ENCODE assay signal across 9 mouse cellular contexts in genomic region chr3:51353325-51354033, GRCm38 (mm10). TPM values are rescaled to one million over a fixed set of nuclear protein-coding genes. Genes with fewer than 3 reads are reported as not detected.
DNase-seq lines count a peak whose midpoint lies in the region; ATAC-seq lines count a peak whose summit lies in the region.
"Had no signal": no experiment of that assay in that cellular context is flagged by ENCODE, and none has a peak within 500 bp of the region (broad histone marks: within the 10 kb centered on the region; RNA-seq: fewer than 3 reads in every experiment).

No protein-coding gene starts in this region.

- no peaks in the 10 kb centered on the region for H3K36me3 ChIP-seq in forebrain, embryonic 11.5 days (ENCODE audit: control insufficient read depth, insufficient read depth, low read length)
- H3K36me3 ChIP-seq in forebrain, embryonic 12.5 days (replicated peaks) = no peaks in the 10 kb centered on the region
- H3K36me3 ChIP-seq in midbrain, embryonic 11.5 days (ENCODE audit: control insufficient read depth, insufficient read depth, low read length) = no peaks in the 10 kb centered on the region
- H3K36me3 ChIP-seq in midbrain, embryonic 16.5 days (ENCODE audit: control insufficient read depth, insufficient read depth, low read length) = no peaks in the 10 kb centered on the region

- H3K9ac ChIP-seq in forebrain, embryonic 11.5 days (ENCODE audit: low read length) = no peak overlapping the region
- H3K9ac ChIP-seq in forebrain, embryonic 12.5 days = no peak overlapping the region
- no peak overlapping the region for H3K9ac ChIP-seq in midbrain, embryonic 11.5 days (ENCODE audit: low read length)
- H3K9ac ChIP-seq in midbrain, embryonic 16.5 days (ENCODE audit: low read depth, low read length) = no peak overlapping the region

- no peaks in the 10 kb centered on the region for H3K4me1 ChIP-seq in forebrain, embryonic 11.5 days (replicated peaks; ENCODE audit: control insufficient read depth, insufficient read depth, low read length)
- peaks cover under 1% of the 10 kb centered on the region for H3K4me1 ChIP-seq in forebrain, embryonic 12.5 days
- H3K4me1 ChIP-seq in midbrain, embryonic 11.5 days (ENCODE audit: control insufficient read depth, insufficient read depth, low read length) = no peaks in the 10 kb centered on the region
- H3K4me1 ChIP-seq in midbrain, embryonic 16.5 days (ENCODE audit: control insufficient read depth, insufficient read depth, low read length) = peaks cover under 1% of the 10 kb centered on the region; the same call in 1 of the 2 replicates

- no peaks in the 10 kb centered on the region for H3K9me3 ChIP-seq in forebrain, embryonic 11.5 days (ENCODE audit: control insufficient read depth, low read length)
- H3K9me3 ChIP-seq in forebrain, embryonic 12.5 days = no peaks in the 10 kb centered on the region
- no peaks in the 10 kb centered on the region for H3K9me3 ChIP-seq in midbrain, embryonic 11.5 days (ENCODE audit: control insufficient read depth, low read length)
- H3K9me3 ChIP-seq in midbrain, embryonic 16.5 days (replicated peaks; ENCODE audit: control insufficient read depth, low read length, poor library complexity, severe bottlenecking) = no peaks in the 10 kb centered on the region

- no peak overlapping the region for H3K27ac ChIP-seq in forebrain, embryonic 11.5 days (ENCODE audit: low read depth, low read length)
- no peak overlapping the region for H3K27ac ChIP-seq in forebrain, embryonic 12.5 days
- H3K27ac ChIP-seq in midbrain, embryonic 11.5 days (ENCODE audit: low read depth, low read length) = no peak overlapping the region
- no peak overlapping the region for H3K27ac ChIP-seq in midbrain, embryonic 16.5 days (ENCODE audit: low read length)

- intact Hi-C loops in heart, postnatal 14 days (cut with DNase I) = loop anchor here (1.0 to 5.0 kb wide), 2 partner anchors 64 to 116 kb away; no protein-coding TSS in a partner anchor

- 70% methylated on average over 4 of the region's 4 CpGs for WGBS in forebrain, embryonic 11.5 days
- 77% methylated on average over 4 of the region's 4 CpGs for WGBS in forebrain, embryonic 12.5 days
- 75% methylated on average over 4 of the region's 4 CpGs for WGBS in midbrain, embryonic 11.5 days
- WGBS in midbrain, embryonic 16.5 days = 82% methylated on average over 4 of the region's 4 CpGs

- H3K4me3 ChIP-seq in forebrain, embryonic 11.5 days (ENCODE audit: low read depth, low read length) = no peak overlapping the region
- no peak overlapping the region for H3K4me3 ChIP-seq in forebrain, embryonic 12.5 days (replicated peaks)
- no peak overlapping the region for H3K4me3 ChIP-seq in midbrain, embryonic 11.5 days (ENCODE audit: low read depth, low read length)
- H3K4me3 ChIP-seq in midbrain, embryonic 16.5 days (ENCODE audit: low read depth, low read length) = no peak overlapping the region
- H3K4me3 ChIP-seq: myocyte had no signal

- ATAC-seq in forebrain, embryonic 11.5 days (replicated peaks; ENCODE audit: low FRiP score) = 0 out of 2 replicates have a peak, but pooled peaks have one; percentile 40
- ATAC-seq in forebrain, embryonic 12.5 days (ENCODE audit: low FRiP score) = no peak
- ATAC-seq in midbrain, embryonic 11.5 days (ENCODE audit: low FRiP score) = no peak
- no peak for ATAC-seq in midbrain, embryonic 16.5 days

- no peaks in the 10 kb centered on the region for H3K27me3 ChIP-seq in forebrain, embryonic 11.5 days (ENCODE audit: control insufficient read depth, insufficient read depth, low read length)
- H3K27me3 ChIP-seq in forebrain, embryonic 12.5 days = peaks cover 8% of the 10 kb centered on the region
- H3K27me3 ChIP-seq in midbrain, embryonic 11.5 days (ENCODE audit: control insufficient read depth, insufficient read depth, low read length) = peaks cover 5% of the 10 kb centered on the region
- peaks cover 3% of the 10 kb centered on the region for H3K27me3 ChIP-seq in midbrain, embryonic 16.5 days (ENCODE audit: control insufficient read depth, insufficient read depth, low read depth, low read length)

- H3K4me2 ChIP-seq in forebrain, embryonic 11.5 days (ENCODE audit: low read depth, low read length, severe bottlenecking) = no peak overlapping the region
- H3K4me2 ChIP-seq in forebrain, embryonic 12.5 days = no peak overlapping the region
- no peak overlapping the region for H3K4me2 ChIP-seq in midbrain, embryonic 11.5 days
- no peak overlapping the region for H3K4me2 ChIP-seq in midbrain, embryonic 16.5 days (ENCODE audit: low read length)

- DNase-seq in forebrain, embryonic 11.5 days (ENCODE audit: low spot score) = peak; percentile 65
- DNase-seq in midbrain, embryonic 11.5 days (ENCODE audit: low spot score, missing footprints) = peak; percentile 84
- peak; percentile 57 for DNase-seq in adipocyte (ENCODE audit: low spot score)
- DNase-seq in heart, postnatal 14 days = peak; percentile 63 to 75
- DNase-seq in lung, postnatal 36 days = peak; percentile 87
- DNase-seq in thymus, postnatal 25 days = peak; percentile 64

RNA-seq across cellular contexts. Expression of gene Elf2, which starts 13.0 kb away (rescaled TPM):
- 46.7 and 48.3 TPM in 2 replicates for polyA plus RNA-seq in forebrain, embryonic 11.5 days (2014; fragmentation: Nextera tagmentation; extraction: Ambion mirVana)
- 43.2 and 43.8 TPM in 2 replicates for polyA plus RNA-seq in forebrain, embryonic 12.5 days (2016; fragmentation: Nextera tagmentation; extraction: Ambion mirVana)
- 42.8 and 47.4 TPM in 2 replicates for polyA plus RNA-seq in midbrain, embryonic 11.5 days (2014; fragmentation: Nextera tagmentation; extraction: Ambion mirVana)
- 27.1 and 27.7 TPM in 2 replicates for polyA plus RNA-seq in midbrain, embryonic 16.5 days (2015; fragmentation: Nextera tagmentation; extraction: Ambion mirVana)
- total RNA-seq in heart, postnatal 14 days (2021) = 10 to 100 TPM; 72.0 to 72.9 TPM

RNA-seq across cellular contexts. Expression of gene Mgarp, which starts 43.1 kb away (rescaled TPM):
- 5.2 and 8.4 TPM in 2 replicates for polyA plus RNA-seq in forebrain, embryonic 11.5 days (2014; fragmentation: Nextera tagmentation; extraction: Ambion mirVana)
- polyA plus RNA-seq in forebrain, embryonic 12.5 days (2016; fragmentation: Nextera tagmentation; extraction: Ambion mirVana) = 2.3 and 5.5 TPM in 2 replicates
- polyA plus RNA-seq in midbrain, embryonic 11.5 days (2014; fragmentation: Nextera tagmentation; extraction: Ambion mirVana) = 22.5 and 26.9 TPM in 2 replicates
- 0.39 and 0.82 TPM in 2 replicates for polyA plus RNA-seq in midbrain, embryonic 16.5 days (2015; fragmentation: Nextera tagmentation; extraction: Ambion mirVana)
- total RNA-seq in heart, postnatal 14 days (2021) = under 1 TPM; 0.33 to 0.34 TPM

RNA-seq across cellular contexts. Expression of gene Ndufc1, which starts 55.3 kb away (rescaled TPM):
- polyA plus RNA-seq in forebrain, embryonic 11.5 days (2014; fragmentation: Nextera tagmentation; extraction: Ambion mirVana) = 628 and 672 TPM in 2 replicates
- 736 and 763 TPM in 2 replicates for polyA plus RNA-seq in forebrain, embryonic 12.5 days (2016; fragmentation: Nextera tagmentation; extraction: Ambion mirVana)
- polyA plus RNA-seq in midbrain, embryonic 11.5 days (2014; fragmentation: Nextera tagmentation; extraction: Ambion mirVana) = 739 and 783 TPM in 2 replicates
- 680 and 706 TPM in 2 replicates for polyA plus RNA-seq in midbrain, embryonic 16.5 days (2015; fragmentation: Nextera tagmentation; extraction: Ambion mirVana)
- total RNA-seq in heart, postnatal 14 days (2021) = 1,000 to 10,000 TPM; 1,427 to 1,430 TPM
